Mouse (Mus musculus): ENCODE measurements at regions not wholly inside any gene's neighbourhood (a gene's known extent, or its start where the extent isn't known, plus 50 kb on each side); places are given as distances from the start of the nearest gene placed in this dataset.

GRCm38 (mm10) chr8:40152451-40152850, 522.4 kb upstream of the Adam24 start:
- DNase-seq (ENCODE audit: extremely low spot score in 1 of 2, low spot score in 1 of 2), result no peak

GRCm38 (mm10) chr8:40186715-40187583, 487.9 kb upstream of the Adam24 start:
- no peak for DNase-seq (ENCODE audit: extremely low spot score in 1 of 2, low spot score in 1 of 2)

GRCm38 (mm10) chr8:40187584-40187934, 487.3 kb upstream of the Adam24 start:
- DNase-seq (ENCODE audit: extremely low spot score in 1 of 2, low spot score in 1 of 2), result peak in 1 of 2 experiments; percentile 38

- DNase-seq (ENCODE audit: extremely low spot score in 1 of 2, low spot score in 1 of 2), result no peak
These were observed 482.6 kb upstream of the Adam24 start for GRCm38 (mm10) chr8:40192266-40192665.

GRCm38 (mm10) chr8:40193148-40193547, 481.7 kb upstream of the Adam24 start:
- DNase-seq (ENCODE audit: extremely low spot score in 1 of 2, low spot score in 1 of 2), result no peak

- DNase-seq (ENCODE audit: extremely low spot score in 1 of 2, low spot score in 1 of 2), result no peak
These were observed 464.0 kb upstream of the Adam24 start for GRCm38 (mm10) chr8:40210871-40211270.

- no peak for DNase-seq (ENCODE audit: extremely low spot score in 1 of 2, low spot score in 1 of 2)
These were observed 451.4 kb upstream of the Adam24 start for GRCm38 (mm10) chr8:40223521-40223920.

GRCm38 (mm10) chr8:40227262-40227661, 447.6 kb upstream of the Adam24 start:
- DNase-seq (ENCODE audit: extremely low spot score in 1 of 2, low spot score in 1 of 2), result no peak
